In the genomic region with DNA sequence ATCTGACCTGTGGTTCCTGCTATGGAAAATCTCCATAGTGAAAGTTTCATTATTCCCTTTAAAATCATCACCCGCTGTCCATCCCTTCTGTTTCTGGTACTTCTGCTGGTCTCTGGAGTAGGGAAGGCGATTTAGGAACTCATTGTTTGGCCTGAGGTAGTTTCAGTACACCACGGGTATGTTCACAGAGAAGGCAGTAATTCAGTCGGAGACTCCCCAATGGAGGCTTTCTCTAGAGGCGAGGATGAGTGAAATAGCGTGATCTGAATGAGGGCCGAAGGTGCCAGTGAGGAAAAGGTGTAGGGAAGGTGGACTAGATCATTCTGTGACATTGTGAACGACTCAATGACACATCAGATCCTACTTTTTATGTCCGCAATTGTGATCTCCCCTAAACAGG, we compare ENCODE assay signal across 1 mouse cellular context.
TF ChIP-seq lines count a peak whose summit lies in the region.

No protein-coding gene starts in this region.

TF ChIP-seq in MEL, 35 proteins besides CTCF, POLR2A, EP300 and RAD21 (continued from another document):
- TF ChIP-seq BHLHE40 (IDR thresholded peaks at IDR 0.05; ENCODE audit: borderline replicate concordance, low read depth, low read length) (no peak), MAZ (IDR thresholded peaks at IDR 0.05; ENCODE audit: low read depth, low read length) (no peak), NELFE (IDR thresholded peaks at IDR 0.05; ENCODE audit: low read depth, low read length) (no peak), ZNF384 (IDR thresholded peaks at IDR 0.05; ENCODE audit: low read depth, low read length) (no peak), E2F4 (IDR thresholded peaks at IDR 0.05; ENCODE audit: borderline replicate concordance, low read depth, low read length) (no peak), SMC3 (IDR thresholded peaks at IDR 0.05; ENCODE audit: low read depth, low read length) (no peak)
